Mouse (Mus musculus): ENCODE results near the gene Hist1h2bh.

DNA sequence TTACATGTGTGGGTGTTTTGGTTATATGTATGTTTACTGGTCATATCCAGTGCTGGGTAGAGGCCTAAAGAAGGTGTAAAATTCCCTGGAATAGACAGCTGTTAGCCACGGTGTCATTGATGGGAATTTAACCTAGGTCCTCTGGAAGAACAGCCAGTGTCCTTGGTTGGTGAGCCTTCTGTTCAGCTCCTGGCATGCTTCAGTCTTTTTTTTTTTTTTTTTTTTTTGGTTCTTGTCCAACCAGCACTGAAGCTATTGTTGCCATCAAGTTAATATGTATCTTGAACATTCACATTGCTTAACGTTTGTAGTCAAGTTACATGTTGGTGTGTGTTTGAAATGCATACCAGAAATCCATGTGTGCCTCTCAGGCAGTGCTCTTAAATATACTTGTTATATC lies 21.3 kb upstream of the Hist1h2bh start:
- TF ChIP-seq EP300 (IDR thresholded peaks at IDR 0.05) (no peak), CTCF (IDR thresholded peaks at IDR 0.05) (no peak)

Measured in lung, postnatal 0 days (tissue).